Mouse (Mus musculus): ENCODE data around the gene Arhgef25. TPM values are rescaled to one million over a fixed set of nuclear protein-coding genes. Genes with fewer than 3 reads are reported as not detected.

Arhgef25 gene
- polyA plus RNA-seq (2012; rRNA removed): 8.8 and 10.4 TPM in 2 replicates

DNA sequence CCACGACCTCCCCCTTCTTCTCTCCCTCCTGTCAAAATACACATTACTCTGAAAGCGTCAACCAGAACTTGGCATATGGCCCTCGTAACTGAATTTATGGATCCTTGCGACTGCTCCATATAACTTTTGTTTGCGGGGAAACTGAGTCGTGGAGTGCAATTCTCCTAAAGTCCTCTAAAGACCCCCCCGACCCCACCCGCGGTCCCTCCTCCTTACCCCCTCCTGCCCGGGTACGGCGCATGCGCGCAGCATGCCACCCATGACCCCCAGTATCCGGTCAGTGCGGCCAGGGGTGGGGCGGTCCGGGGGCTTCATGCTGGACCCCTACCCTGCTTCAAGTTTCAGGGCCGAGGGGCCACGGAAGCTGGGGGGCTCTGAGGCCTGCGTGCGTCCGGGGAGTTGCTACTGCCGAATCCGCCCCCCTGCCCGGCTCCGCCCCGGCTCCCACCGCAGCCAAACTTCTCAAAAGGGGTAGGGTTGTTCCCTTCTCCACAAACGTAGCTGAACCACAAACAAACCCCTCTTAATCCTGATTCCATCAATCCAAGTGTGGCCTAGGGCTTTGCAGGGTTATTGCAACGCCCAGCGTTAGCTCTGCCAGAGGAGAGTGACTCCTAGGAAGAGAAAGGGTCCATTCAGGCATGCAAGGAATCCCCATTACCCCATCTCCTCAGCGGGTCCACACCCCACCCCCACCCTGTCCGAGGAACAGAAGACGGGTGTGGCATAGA is at the start of gene Arhgef25:
Gene Arhgef25, minus strand, starts transcription at position 433 of the 731 bp plus-strand sequence.
- WGBS: 18% methylated on average over 35 of the region's 35 CpGs
- Histone ChIP-seq H3K4me3 (ENCODE audit: low read depth, low read length) (peak within 1 kb of the TSS; percentile 63), H3K27ac (ENCODE audit: insufficient read depth, low read depth, low read length) (peak within 1 kb of the TSS; percentile 81), H3K4me1 (ENCODE audit: control insufficient read depth, insufficient read depth, insufficient read length, low read length) (peaks cover 4% of the 10 kb centered on the region; the same call in 1 of the 2 replicates), H3K36me3 (ENCODE audit: control insufficient read depth, insufficient read depth, low read length) (no peaks in the 10 kb centered on the region), H3K27me3 (ENCODE audit: control insufficient read depth, insufficient read depth, low read length) (peaks cover 33% of the 10 kb centered on the region)
- no peak for TF ChIP-seq POLR2A (IDR thresholded peaks at IDR 0.05; ENCODE audit: low read depth, low read length)
- TF ChIP-seq CTCF (IDR thresholded peaks at IDR 0.05; ENCODE audit: extremely low read depth, insufficient read length, insufficient replicate concordance, low read depth, low read length): no peak

DNA sequence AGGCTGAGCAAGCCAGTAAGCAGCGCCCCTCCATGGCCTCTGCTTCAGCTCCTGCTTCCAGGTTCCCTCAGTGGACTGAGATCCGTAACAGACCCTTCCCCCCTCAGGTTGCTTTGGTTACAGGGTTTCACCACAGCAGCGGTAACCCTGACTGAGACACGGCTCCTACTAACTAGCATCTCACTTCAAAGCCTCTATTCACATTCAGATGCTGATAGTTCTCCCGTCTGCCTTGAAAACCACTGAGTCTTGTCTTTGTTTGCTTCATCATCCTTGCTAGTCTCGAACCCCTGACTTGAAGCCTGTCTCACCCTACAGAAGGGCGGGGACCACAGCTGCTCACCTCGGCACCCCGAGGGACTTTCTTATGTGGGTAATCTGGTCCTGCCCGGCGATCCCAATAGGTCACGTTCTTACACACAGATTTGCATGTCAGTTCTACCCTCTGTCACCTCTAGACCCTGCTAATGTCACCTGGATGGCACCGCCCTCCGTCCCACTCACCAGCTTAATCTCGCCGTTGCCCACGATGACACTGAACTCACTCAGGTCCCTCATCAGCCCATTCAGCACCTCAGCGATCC is 48.5 kb upstream of the Arhgef25 start:
- Histone ChIP-seq H3K4me1 (ENCODE audit: control insufficient read depth, insufficient read depth, insufficient read length, low read length) (no peaks in the 10 kb centered on the region), H3K36me3 (ENCODE audit: control insufficient read depth, insufficient read depth, low read length) (no peaks in the 10 kb centered on the region), H3K4me3 (ENCODE audit: low read depth, low read length) (no peak overlapping the region), H3K27ac (ENCODE audit: insufficient read depth, low read depth, low read length) (no peak overlapping the region), H3K27me3 (ENCODE audit: control insufficient read depth, insufficient read depth, low read length) (no peaks in the 10 kb centered on the region)
- WGBS: 62% methylated on average over 18 of the region's 18 CpGs
- TF ChIP-seq CTCF (IDR thresholded peaks at IDR 0.05; ENCODE audit: extremely low read depth, insufficient read length, insufficient replicate concordance, low read depth, low read length): no peak

- Histone ChIP-seq H3K4me1 (ENCODE audit: control insufficient read depth, insufficient read depth, insufficient read length, low read length) (no peaks in the 10 kb centered on the region), H3K27ac (ENCODE audit: insufficient read depth, low read depth, low read length) (no peak overlapping the region), H3K4me3 (ENCODE audit: low read depth, low read length) (no peak overlapping the region), H3K27me3 (ENCODE audit: control insufficient read depth, insufficient read depth, low read length) (no peaks in the 10 kb centered on the region), H3K36me3 (ENCODE audit: control insufficient read depth, insufficient read depth, low read length) (no peaks in the 10 kb centered on the region)
- 19% methylated on average over 9 of the region's 9 CpGs for WGBS
- TF ChIP-seq POLR2A (IDR thresholded peaks at IDR 0.05; ENCODE audit: low read depth, low read length) (no peak), CTCF (IDR thresholded peaks at IDR 0.05; ENCODE audit: extremely low read depth, insufficient read length, insufficient replicate concordance, low read depth, low read length) (no peak)
Observed at GRCm38 (mm10) chr10:127236541-127236940, 46.7 kb upstream of the Arhgef25 start.

DNA sequence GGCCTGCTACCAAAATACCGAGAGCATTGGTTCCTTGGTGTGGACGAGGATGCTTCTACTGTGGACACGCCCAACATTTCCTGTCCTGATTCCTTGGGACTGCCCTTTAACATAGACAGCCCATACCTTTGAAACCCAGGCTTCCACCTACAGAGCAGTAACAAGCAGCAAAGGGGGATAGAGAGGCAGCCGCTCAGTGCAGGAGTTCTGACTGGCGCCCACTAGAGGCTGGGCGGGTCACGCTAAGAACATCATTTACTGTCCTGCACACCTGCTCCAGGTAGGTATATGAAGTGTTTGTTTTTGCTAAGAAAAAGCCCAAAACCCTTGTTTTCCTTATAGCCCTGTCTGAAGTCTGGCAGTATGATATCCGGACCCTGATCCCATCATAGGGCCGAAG is 43.3 kb upstream of the Arhgef25 start:
- WGBS: 54% methylated on average over 9 of the region's 9 CpGs
- Histone ChIP-seq H3K27me3 (ENCODE audit: control insufficient read depth, insufficient read depth, low read length) (no peaks in the 10 kb centered on the region), H3K27ac (ENCODE audit: insufficient read depth, low read depth, low read length) (no peak overlapping the region), H3K4me3 (ENCODE audit: low read depth, low read length) (no peak overlapping the region), H3K4me1 (ENCODE audit: control insufficient read depth, insufficient read depth, insufficient read length, low read length) (no peaks in the 10 kb centered on the region), H3K36me3 (ENCODE audit: control insufficient read depth, insufficient read depth, low read length) (no peaks in the 10 kb centered on the region)
- TF ChIP-seq POLR2A (IDR thresholded peaks at IDR 0.05; ENCODE audit: low read depth, low read length) (no peak), CTCF (IDR thresholded peaks at IDR 0.05; ENCODE audit: extremely low read depth, insufficient read length, insufficient replicate concordance, low read depth, low read length) (peak; percentile 42)

DNA sequence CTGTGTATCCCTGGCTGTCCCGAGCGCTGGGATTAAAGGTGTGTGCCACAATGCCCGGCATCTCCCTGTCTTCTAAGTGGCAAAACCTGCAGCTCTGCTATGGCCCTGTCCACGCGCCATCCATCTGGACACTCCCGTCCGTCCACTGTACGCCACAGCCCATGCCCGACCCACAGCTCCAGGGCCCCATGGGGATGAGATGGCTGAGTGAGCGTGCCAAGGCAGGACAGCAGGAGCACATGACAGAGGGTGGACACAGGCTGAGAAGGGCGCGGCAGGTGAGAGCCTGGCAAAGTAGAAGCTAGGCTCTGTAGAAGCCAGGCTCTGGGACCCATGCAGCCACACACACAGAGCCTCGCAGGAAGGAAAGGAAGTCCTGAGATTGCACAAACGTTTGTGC is 41.9 kb upstream of the Arhgef25 start:
- H3K36me3 ChIP-seq (ENCODE audit: control insufficient read depth, insufficient read depth, low read length): no peaks in the 10 kb centered on the region
- no peaks in the 10 kb centered on the region for H3K4me1 ChIP-seq (ENCODE audit: control insufficient read depth, insufficient read depth, insufficient read length, low read length)
- no peaks in the 10 kb centered on the region for H3K27me3 ChIP-seq (ENCODE audit: control insufficient read depth, insufficient read depth, low read length)
- H3K27ac ChIP-seq (ENCODE audit: insufficient read depth, low read depth, low read length): no peak overlapping the region
- TF ChIP-seq CTCF (IDR thresholded peaks at IDR 0.05; ENCODE audit: extremely low read depth, insufficient read length, insufficient replicate concordance, low read depth, low read length): no peak
- TF ChIP-seq POLR2A (IDR thresholded peaks at IDR 0.05; ENCODE audit: low read depth, low read length): no peak
- 77% methylated on average over 14 of the region's 14 CpGs for WGBS
- no peak overlapping the region for H3K4me3 ChIP-seq (ENCODE audit: low read depth, low read length)

GRCm38 (mm10) chr10:127230693-127231092 is 40.8 kb upstream of the Arhgef25 start:
- TF ChIP-seq POLR2A (IDR thresholded peaks at IDR 0.05; ENCODE audit: low read depth, low read length): no peak
- TF ChIP-seq CTCF (IDR thresholded peaks at IDR 0.05; ENCODE audit: extremely low read depth, insufficient read length, insufficient replicate concordance, low read depth, low read length): no peak
- Histone ChIP-seq H3K4me3 (ENCODE audit: low read depth, low read length) (no peak overlapping the region), H3K27ac (ENCODE audit: insufficient read depth, low read depth, low read length) (no peak overlapping the region), H3K36me3 (ENCODE audit: control insufficient read depth, insufficient read depth, low read length) (no peaks in the 10 kb centered on the region), H3K4me1 (ENCODE audit: control insufficient read depth, insufficient read depth, insufficient read length, low read length) (no peaks in the 10 kb centered on the region), H3K27me3 (ENCODE audit: control insufficient read depth, insufficient read depth, low read length) (no peaks in the 10 kb centered on the region)
- WGBS: 34% methylated on average over 12 of the region's 12 CpGs

DNA sequence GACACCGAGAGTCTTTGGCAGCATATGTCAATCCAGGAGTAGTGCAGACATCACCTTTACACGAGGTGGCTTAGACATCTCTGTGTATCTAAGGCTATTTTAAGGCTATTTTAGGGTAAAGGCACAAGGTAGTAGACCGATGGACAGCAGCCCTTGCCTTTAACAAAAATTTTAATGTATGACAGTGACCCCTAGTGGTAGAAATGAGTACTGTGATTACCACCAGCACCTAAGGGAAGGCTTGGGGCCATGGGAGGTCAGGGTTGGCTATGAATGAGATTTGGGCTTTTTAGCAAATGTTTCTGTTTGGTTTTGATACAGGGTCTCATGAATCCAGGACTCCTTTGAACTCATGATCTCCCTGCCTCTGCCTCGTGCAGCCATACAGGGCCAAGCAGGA is 39.0 kb upstream of the Arhgef25 start:
- no peak overlapping the region for H3K4me3 ChIP-seq (ENCODE audit: low read depth, low read length)
- H3K36me3 ChIP-seq (ENCODE audit: control insufficient read depth, insufficient read depth, low read length): no peaks in the 10 kb centered on the region
- H3K27ac ChIP-seq (ENCODE audit: insufficient read depth, low read depth, low read length): no peak overlapping the region
- TF ChIP-seq CTCF (IDR thresholded peaks at IDR 0.05; ENCODE audit: extremely low read depth, insufficient read length, insufficient replicate concordance, low read depth, low read length) (no peak), POLR2A (IDR thresholded peaks at IDR 0.05; ENCODE audit: low read depth, low read length) (no peak)
- H3K27me3 ChIP-seq (ENCODE audit: control insufficient read depth, insufficient read depth, low read length): 0 out of 2 replicates have a peak, but pooled peaks cover 6% of the 10 kb centered on the region
- H3K4me1 ChIP-seq (ENCODE audit: control insufficient read depth, insufficient read depth, insufficient read length, low read length): no peaks in the 10 kb centered on the region
- WGBS: 19% methylated on average over 4 of the region's 4 CpGs

All from small intestine, adult 2 months (tissue).